In genomic region chr12:72976718-72977117, GRCm38 (mm10) we compare ENCODE assay signal across 9 mouse cellular contexts. TPM values are rescaled to one million over a fixed set of nuclear protein-coding genes. Genes with fewer than 3 reads are reported as not detected.
DNase-seq lines count a peak whose midpoint lies in the region; ATAC-seq and TF ChIP-seq lines count a peak whose summit lies in the region.
"Had no signal": no experiment of that assay in that cellular context is flagged by ENCODE, and none has a peak within 500 bp of the region (broad histone marks: within the 10 kb centered on the region; RNA-seq: fewer than 3 reads in every experiment).

No protein-coding gene starts in this region.

- no peak overlapping the region for H3K9ac ChIP-seq in forebrain, embryonic 13.5 days
- H3K9ac ChIP-seq in liver, embryonic 16.5 days (ENCODE audit: low read depth, low read length): no peak overlapping the region
- no peak overlapping the region for H3K9ac ChIP-seq in neural tube, embryonic 14.5 days (replicated peaks; ENCODE audit: low read depth, low read length)

- no peaks in the 10 kb centered on the region for H3K36me3 ChIP-seq in forebrain, embryonic 13.5 days (ENCODE audit: poor library complexity, severe bottlenecking)
- H3K36me3 ChIP-seq in liver, embryonic 16.5 days (ENCODE audit: control insufficient read depth, insufficient read depth): no peaks in the 10 kb centered on the region
- H3K36me3 ChIP-seq in neural tube, embryonic 14.5 days (ENCODE audit: control insufficient read depth, insufficient read depth, low read length): no peaks in the 10 kb centered on the region
- H3K36me3 ChIP-seq in testis, adult 2 months (ENCODE audit: control insufficient read depth, insufficient read depth, low read length): no peaks in the 10 kb centered on the region

- peak; percentile 85 for ATAC-seq in CD4-positive, CD25-positive, alpha-beta regulatory T cell, adult 4 months
- ATAC-seq in forebrain, embryonic 13.5 days: peak; percentile 73
- ATAC-seq in liver, embryonic 16.5 days (ENCODE audit: low read depth): peak; percentile 47; the same call in 1 of the 2 replicates
- ATAC-seq in neural tube, embryonic 14.5 days (ENCODE audit: low read depth): peak; percentile 76

- H3K27me3 ChIP-seq in forebrain, embryonic 13.5 days: peaks cover 64% of the 10 kb centered on the region
- H3K27me3 ChIP-seq in liver, embryonic 16.5 days (ENCODE audit: control insufficient read depth, insufficient read depth, low read depth, low read length): no peaks in the 10 kb centered on the region
- H3K27me3 ChIP-seq in neural tube, embryonic 14.5 days (ENCODE audit: control insufficient read depth, insufficient read depth, low read length): no peaks in the 10 kb centered on the region; the same call in 1 of the 2 replicates
- no peaks in the 10 kb centered on the region for H3K27me3 ChIP-seq in testis, adult 2 months (ENCODE audit: control insufficient read depth, insufficient read depth, low read length)

- H3K4me3 ChIP-seq in forebrain, embryonic 13.5 days: no peak overlapping the region
- H3K4me3 ChIP-seq in liver, embryonic 16.5 days (ENCODE audit: low read depth, low read length): peak overlapping the region; percentile 9; the same call in 1 of the 2 replicates
- no peak overlapping the region for H3K4me3 ChIP-seq in neural tube, embryonic 14.5 days (ENCODE audit: low read depth, low read length)
- peak overlapping the region; percentile 68 for H3K4me3 ChIP-seq in testis, adult 2 months (ENCODE audit: control insufficient read depth, low read depth, low read length)
- H3K4me3 ChIP-seq: erythroblast, embryonic 14.5 days had no signal

- TF ChIP-seq CTCF in testis, adult 2 months (IDR thresholded peaks at IDR 0.05; ENCODE audit: control insufficient read depth, insufficient read depth, insufficient replicate concordance, low read depth, low read length): peak; percentile 79; the same call in 1 of the 2 replicates

- H3K4me2 ChIP-seq in forebrain, embryonic 13.5 days: peak overlapping the region; percentile 42
- H3K4me2 ChIP-seq in liver, embryonic 16.5 days (ENCODE audit: low read depth, low read length): peak overlapping the region; percentile 33
- H3K4me2 ChIP-seq in neural tube, embryonic 14.5 days (ENCODE audit: low read depth, low read length): peak overlapping the region; percentile 38; the same call in 1 of the 2 replicates

- intact Hi-C loops in heart, postnatal 10 days (cut with DNase I): loop anchor here (1.0 to 10.0 kb wide), 3 partner anchors 129 to 872 kb away; no protein-coding TSS in a partner anchor

- H3K9me3 ChIP-seq in forebrain, embryonic 13.5 days (replicated peaks): no peaks in the 10 kb centered on the region
- no peaks in the 10 kb centered on the region for H3K9me3 ChIP-seq in liver, embryonic 16.5 days (replicated peaks; ENCODE audit: control insufficient read depth, low read length)
- no peaks in the 10 kb centered on the region for H3K9me3 ChIP-seq in neural tube, embryonic 14.5 days (ENCODE audit: control insufficient read depth, low read length)

- no peaks in the 10 kb centered on the region; the same call in 1 of the 2 replicates for H3K4me1 ChIP-seq in forebrain, embryonic 13.5 days
- H3K4me1 ChIP-seq in liver, embryonic 16.5 days (ENCODE audit: control insufficient read depth, low read depth, low read length): no peaks in the 10 kb centered on the region
- 0 out of 2 replicates have a peak, but pooled peaks cover 5% of the 10 kb centered on the region for H3K4me1 ChIP-seq in neural tube, embryonic 14.5 days (ENCODE audit: control insufficient read depth, insufficient read depth, low read length)
- peaks cover 10% of the 10 kb centered on the region for H3K4me1 ChIP-seq in testis, adult 2 months (ENCODE audit: control insufficient read depth, insufficient read depth, low read length)

- WGBS in forebrain, embryonic 13.5 days: 2% methylated on average over 12 of the region's 12 CpGs
- 2% methylated on average over 12 of the region's 12 CpGs for WGBS in liver, embryonic 16.5 days (ENCODE audit: insufficient replicate concordance)
- WGBS in neural tube, embryonic 14.5 days: 1% methylated on average over 12 of the region's 12 CpGs

- no peak overlapping the region for H3K27ac ChIP-seq in forebrain, embryonic 13.5 days
- H3K27ac ChIP-seq in liver, embryonic 16.5 days (ENCODE audit: low read length): no peak overlapping the region
- H3K27ac ChIP-seq in neural tube, embryonic 14.5 days (ENCODE audit: low read depth, low read length): no peak overlapping the region
- H3K27ac ChIP-seq in testis, adult 2 months (ENCODE audit: control insufficient read depth, insufficient read depth, low read depth, low read length): peak overlapping the region; percentile 83

- DNase-seq in c-Kit-positive CD71-negative TER-119-negative erythroid progenitor cells, embryonic 14.5 days (ENCODE audit: low read depth): peak; percentile 56
- peak; percentile 83 to 85 for DNase-seq in heart, postnatal 10 days
- peak; percentile 80 to 84 for DNase-seq in kidney, postnatal 4 days

- TF ChIP-seq POLR2A in testis, adult 2 months (IDR thresholded peaks at IDR 0.05; ENCODE audit: control insufficient read depth, low read depth, low read length): no peak

RNA-seq across cellular contexts. Expression of gene 4930447C04Rik, which starts 36.1 kb away (rescaled TPM):
- under 1 TPM in 1 of 2 experiments, not detected in 1; 0.42 TPM for polyA plus RNA-seq in CD4-positive, CD25-positive, alpha-beta regulatory T cell, adult 4 months (2017; shearing (Covaris generic))
- polyA plus RNA-seq in forebrain, embryonic 13.5 days (2015; fragmentation: Nextera tagmentation; extraction: Ambion mirVana): 1.8 and 2.1 TPM in 2 replicates
- under 1 TPM; 0.67 to 0.79 TPM for total RNA-seq in heart, postnatal 10 days (2021)
- polyA plus RNA-seq in liver, embryonic 16.5 days (2015; fragmentation: Nextera tagmentation; extraction: Ambion mirVana): 0.14 and 0.29 TPM in 2 replicates
- polyA plus RNA-seq in neural tube, embryonic 14.5 days (2014; fragmentation: Nextera tagmentation; extraction: Ambion mirVana): 5.3 and 7.1 TPM in 2 replicates
- polyA plus RNA-seq in testis, adult 2 months (2012; rRNA removed): 2.9 and 5.3 TPM in 2 replicates
- polyA plus RNA-seq: erythroblast, embryonic 14.5 days had no signal

RNA-seq across cellular contexts. Expression of gene Six6, which starts 37.0 kb away (rescaled TPM):
- polyA plus RNA-seq in CD4-positive, CD25-positive, alpha-beta regulatory T cell, adult 4 months (2017; shearing (Covaris generic)): not detected
- polyA plus RNA-seq in forebrain, embryonic 13.5 days (2015; fragmentation: Nextera tagmentation; extraction: Ambion mirVana): 1.3 and 2.9 TPM in 2 replicates
- total RNA-seq in heart, postnatal 10 days (2021): not detected
- not detected in 2 replicates for polyA plus RNA-seq in liver, embryonic 16.5 days (2015; fragmentation: Nextera tagmentation; extraction: Ambion mirVana)
- polyA plus RNA-seq in neural tube, embryonic 14.5 days (2014; fragmentation: Nextera tagmentation; extraction: Ambion mirVana): not detected in 2 replicates
- not detected in 2 replicates for polyA plus RNA-seq in testis, adult 2 months (2012; rRNA removed)
- polyA plus RNA-seq: erythroblast, embryonic 14.5 days had no signal

Comparison
In these comparisons a context has a peak if more than half of its experiments do, and no peak if none do; other contexts are left out.
1. H3K4me3 ChIP-seq: peak in liver, embryonic 16.5 days (single experiment) and testis, adult 2 months (single experiment); none in forebrain, embryonic 13.5 days (single experiment) and neural tube, embryonic 14.5 days (single experiment).
2. Peak in every context shown above with its lines, with median percentiles within 50 percentile points of each other: ATAC-seq, DNase-seq and H3K4me2 ChIP-seq.